Mouse (Mus musculus): ENCODE results near the gene Gm45140. TPM values are rescaled to one million over a fixed set of nuclear protein-coding genes. Genes with fewer than 3 reads are reported as not detected.

Gm45140 gene
- polyA plus RNA-seq, 1 experiment from 2014 or later: 2.2 TPM

DNA sequence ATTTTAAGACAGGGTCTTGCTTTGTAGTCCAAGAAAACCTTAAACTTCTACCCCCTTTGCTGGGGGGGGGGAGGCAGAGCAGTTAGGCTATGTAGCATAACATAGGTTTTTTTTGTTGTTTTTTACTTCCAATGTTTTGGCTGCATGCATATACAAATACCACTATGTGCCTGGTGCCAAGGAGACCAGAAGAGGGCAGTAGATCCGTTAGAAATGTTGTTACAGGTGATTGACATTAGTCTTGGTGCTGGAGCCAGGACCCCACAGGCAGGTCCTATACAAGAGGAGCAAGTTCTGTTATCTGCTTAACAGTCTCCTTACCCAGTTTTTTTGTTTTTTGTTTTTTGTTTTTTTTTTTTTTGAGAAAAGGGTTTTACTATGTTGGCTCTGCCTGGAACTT, 6.7 kb upstream of the Gm45140 start:
- Histone ChIP-seq H3K9me3 (replicated peaks) (no peaks in the 10 kb centered on the region), H3K4me2 (no peak overlapping the region), H3K27me3 (no peaks in the 10 kb centered on the region), H3K4me1 (replicated peaks) (peaks cover 13% of the 10 kb centered on the region), H3K4me3 (no peak overlapping the region), H3K36me3 (peaks cover 40% of the 10 kb centered on the region), H3K9ac (no peak overlapping the region), H3K27ac (no peak overlapping the region)
- 15% methylated on average over 1 of the region's 1 CpGs for WGBS
- ATAC-seq (replicated peaks; ENCODE audit: insufficient number of reproducible peaks, insufficient read depth, low FRiP score, low read depth): no peak

DNA sequence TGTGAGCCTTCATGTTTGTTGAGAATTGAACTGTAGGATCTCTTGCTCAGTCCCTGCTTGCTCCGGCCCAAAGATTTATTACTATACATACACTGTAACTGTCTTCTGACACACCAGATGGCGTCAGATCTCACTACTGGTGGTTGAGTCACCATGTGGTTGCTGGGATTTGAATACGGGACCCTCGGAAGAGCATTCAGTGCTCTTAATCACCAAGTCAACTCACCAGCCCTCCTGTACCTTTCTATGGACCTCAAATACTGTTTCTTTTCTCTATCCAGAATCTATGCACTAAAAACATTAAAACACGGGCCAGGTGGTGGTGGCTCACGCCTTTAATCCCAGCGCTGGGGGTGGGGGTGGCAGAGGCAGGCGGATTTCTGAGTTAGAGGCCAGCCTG, 6.0 kb upstream of the Gm45140 start:
- peaks cover 9% of the 10 kb centered on the region; the same call in 1 of the 2 replicates for H3K4me1 ChIP-seq (replicated peaks)
- H3K27ac ChIP-seq: no peak overlapping the region
- 84% methylated on average over 8 of the region's 8 CpGs for WGBS
- no peaks in the 10 kb centered on the region for H3K27me3 ChIP-seq
- H3K36me3 ChIP-seq: peaks cover 40% of the 10 kb centered on the region
- no peak overlapping the region for H3K4me3 ChIP-seq
- H3K9me3 ChIP-seq (replicated peaks): no peaks in the 10 kb centered on the region
- no peak overlapping the region for H3K4me2 ChIP-seq
- no peak overlapping the region for H3K9ac ChIP-seq
- ATAC-seq (replicated peaks; ENCODE audit: insufficient number of reproducible peaks, insufficient read depth, low FRiP score, low read depth): no peak

DNA sequence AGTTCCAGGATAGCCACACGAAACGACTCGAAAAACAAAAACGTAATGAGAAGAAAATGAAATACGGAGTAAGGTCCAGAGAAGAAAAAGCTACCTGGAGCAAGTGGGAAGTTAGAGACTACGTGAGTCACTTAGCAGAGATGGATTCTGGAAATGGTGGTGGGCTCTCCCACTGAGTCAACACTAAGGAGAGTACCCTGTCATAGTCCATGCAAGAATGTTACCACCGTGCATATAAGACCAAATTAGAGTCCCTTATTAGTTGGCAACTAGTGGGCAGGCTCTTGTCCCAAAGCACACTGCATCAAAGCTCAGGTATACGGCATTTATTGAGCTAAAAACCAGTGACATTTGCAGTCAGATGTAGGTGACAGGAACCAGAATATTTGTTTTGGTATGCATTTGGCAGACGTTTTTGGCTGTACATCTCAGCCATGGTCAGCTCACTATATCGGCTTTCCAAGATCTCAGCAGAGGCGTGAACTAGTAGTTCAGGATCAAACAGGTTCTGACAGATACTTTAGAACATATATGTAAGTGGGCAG, 4.3 kb upstream of the Gm45140 start:
- 56% methylated on average over 11 of the region's 11 CpGs for WGBS
- H3K36me3 ChIP-seq: peaks cover 34% of the 10 kb centered on the region
- no peaks in the 10 kb centered on the region for H3K9me3 ChIP-seq (replicated peaks)
- no peak for ATAC-seq (replicated peaks; ENCODE audit: insufficient number of reproducible peaks, insufficient read depth, low FRiP score, low read depth)
- H3K27ac ChIP-seq: peak overlapping the region; percentile 97; the same call in 1 of the 2 replicates
- H3K27me3 ChIP-seq: no peaks in the 10 kb centered on the region
- peak overlapping the region; percentile 85 for H3K4me2 ChIP-seq
- H3K4me3 ChIP-seq: no peak overlapping the region
- H3K9ac ChIP-seq: no peak overlapping the region
- peaks cover 8% of the 10 kb centered on the region; the same call in 1 of the 2 replicates for H3K4me1 ChIP-seq (replicated peaks)

DNA sequence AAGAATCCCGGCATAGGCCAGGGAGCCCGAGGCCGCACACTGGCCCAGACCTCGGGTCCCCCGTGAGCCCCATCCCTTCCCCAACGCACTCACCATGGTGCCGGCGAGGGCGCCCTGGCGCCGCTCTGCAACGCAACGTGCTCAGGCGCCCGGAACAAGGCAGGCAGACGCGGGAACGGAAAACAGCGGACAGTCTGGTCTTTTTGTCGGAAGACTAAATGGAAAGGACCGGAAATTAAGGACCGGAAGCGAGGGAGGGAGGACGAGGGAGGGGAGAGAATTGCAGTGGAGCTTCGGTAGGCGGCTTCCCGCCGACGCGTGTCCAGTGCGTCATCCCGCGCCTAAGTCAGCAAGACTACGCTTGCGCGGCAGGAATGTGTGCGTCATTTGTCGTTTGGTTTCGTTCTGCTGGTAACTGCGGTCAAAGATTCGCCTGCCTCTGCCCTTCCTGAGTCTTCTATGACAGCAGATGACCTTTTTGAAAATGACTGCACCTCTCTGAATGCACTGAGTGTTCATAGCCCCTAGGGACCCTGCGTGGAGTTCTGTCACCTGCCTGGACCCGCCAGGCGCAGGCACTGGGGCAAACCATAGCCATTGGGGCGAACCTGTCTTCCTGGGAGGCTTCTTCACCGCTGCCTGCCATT, 3.1 kb upstream of the Gm45140 start, which contains the start of gene Isy1:
TSS of gene Isy1 (minus strand) at position 248 of the 647 bp plus-strand sequence.
- Histone ChIP-seq H3K27ac (peak within 1 kb of the TSS; percentile 97), H3K4me2 (peak within 1 kb of the TSS; percentile 85), H3K4me3 (peak within 1 kb of the TSS; percentile 79), H3K36me3 (peaks cover 28% of the 10 kb centered on the region), H3K4me1 (replicated peaks) (peaks cover 8% of the 10 kb centered on the region; the same call in 1 of the 2 replicates), H3K9ac (peak within 1 kb of the TSS; percentile 87), H3K27me3 (no peaks in the 10 kb centered on the region), H3K9me3 (replicated peaks) (no peaks in the 10 kb centered on the region)
- under 1% methylated on average over 46 of the region's 46 CpGs for WGBS
- peak; percentile 98 for ATAC-seq (replicated peaks; ENCODE audit: insufficient number of reproducible peaks, insufficient read depth, low FRiP score, low read depth)

DNA sequence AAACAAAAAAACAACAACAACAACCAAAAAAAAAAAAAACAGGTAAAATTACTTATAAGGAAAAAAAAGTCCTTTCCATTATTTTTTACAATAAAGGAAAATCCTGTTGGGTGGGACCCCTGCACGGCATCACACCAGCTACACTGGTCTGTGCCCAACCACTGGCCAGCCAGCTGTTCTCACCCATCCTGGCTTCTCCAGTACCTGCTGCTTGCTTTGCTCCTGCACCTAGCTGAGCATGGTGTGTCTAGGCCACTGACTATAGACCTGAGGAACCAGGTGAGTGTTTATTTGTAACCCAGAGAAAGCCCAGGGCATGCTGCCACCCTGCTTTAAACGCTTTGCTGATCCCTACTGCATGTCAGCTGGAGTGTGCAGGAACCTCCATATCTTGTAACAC, 15.2 kb downstream of the Gm45140 start:
- 91% methylated on average over 2 of the region's 2 CpGs for WGBS
- ATAC-seq (replicated peaks; ENCODE audit: insufficient number of reproducible peaks, insufficient read depth, low FRiP score, low read depth): no peak
- Histone ChIP-seq H3K4me1 (replicated peaks) (no peaks in the 10 kb centered on the region), H3K27ac (no peak overlapping the region), H3K27me3 (no peaks in the 10 kb centered on the region), H3K36me3 (peaks cover 86% of the 10 kb centered on the region), H3K4me3 (no peak overlapping the region), H3K9ac (no peak overlapping the region), H3K9me3 (replicated peaks) (no peaks in the 10 kb centered on the region), H3K4me2 (no peak overlapping the region)

DNA sequence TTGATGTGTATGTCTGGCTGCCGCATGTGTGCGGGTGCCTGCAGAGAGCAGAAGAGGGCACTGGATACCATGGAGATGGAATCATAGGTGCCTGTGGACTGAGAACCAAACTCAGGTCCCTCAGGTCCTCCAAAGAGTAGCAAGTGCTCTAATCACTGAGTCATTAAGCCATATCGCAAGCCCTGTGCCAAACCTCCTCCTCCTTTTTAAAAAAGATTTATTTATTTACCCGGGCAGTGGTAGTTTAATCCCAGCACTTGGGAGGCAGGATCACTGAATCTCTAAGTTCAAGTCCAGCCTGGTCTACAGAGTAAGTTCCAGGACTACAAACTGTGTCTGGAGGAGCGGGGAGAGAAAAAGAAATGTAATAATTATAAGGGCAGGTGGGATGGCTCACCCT, 21.1 kb downstream of the Gm45140 start:
- no peak for ATAC-seq (replicated peaks; ENCODE audit: insufficient number of reproducible peaks, insufficient read depth, low FRiP score, low read depth)
- no peak overlapping the region for H3K4me2 ChIP-seq
- H3K4me1 ChIP-seq (replicated peaks): peaks cover 16% of the 10 kb centered on the region
- no peak overlapping the region for H3K9ac ChIP-seq
- H3K9me3 ChIP-seq (replicated peaks): no peaks in the 10 kb centered on the region
- H3K4me3 ChIP-seq: no peak overlapping the region
- 91% methylated on average over 5 of the region's 5 CpGs for WGBS
- no peak overlapping the region for H3K27ac ChIP-seq
- no peaks in the 10 kb centered on the region for H3K27me3 ChIP-seq
- H3K36me3 ChIP-seq: peaks cover 31% of the 10 kb centered on the region

DNA sequence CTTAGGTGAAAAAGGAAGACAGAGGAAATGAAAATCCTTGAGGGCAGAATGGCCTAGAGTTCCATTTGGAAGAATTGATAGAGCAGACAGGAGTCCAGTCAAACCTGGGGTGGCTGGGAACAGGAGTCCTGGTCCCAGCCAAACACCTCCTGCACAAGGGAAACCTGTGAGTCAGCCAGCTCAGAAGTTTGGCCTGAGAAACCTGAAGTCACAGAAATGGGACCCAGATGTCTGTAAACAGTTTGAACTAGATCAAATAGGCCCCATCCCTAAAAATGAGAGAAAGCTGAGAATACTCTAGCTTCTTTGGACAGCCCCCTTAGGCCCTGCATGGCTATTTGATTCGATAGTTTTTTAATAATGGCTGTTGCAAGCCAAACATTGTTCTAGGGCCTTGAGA, 22.9 kb downstream of the Gm45140 start:
- H3K4me2 ChIP-seq: peak overlapping the region; percentile 80
- ATAC-seq (replicated peaks; ENCODE audit: insufficient number of reproducible peaks, insufficient read depth, low FRiP score, low read depth): no peak
- peaks cover 13% of the 10 kb centered on the region for H3K36me3 ChIP-seq
- peaks cover 19% of the 10 kb centered on the region for H3K4me1 ChIP-seq (replicated peaks)
- 89% methylated on average over 1 of the region's 1 CpGs for WGBS
- H3K27ac ChIP-seq: peak overlapping the region; percentile 76
- H3K9ac ChIP-seq: peak overlapping the region; percentile 75; the same call in 1 of the 2 replicates
- no peaks in the 10 kb centered on the region for H3K9me3 ChIP-seq (replicated peaks)
- peak overlapping the region; percentile 77 for H3K4me3 ChIP-seq
- H3K27me3 ChIP-seq: no peaks in the 10 kb centered on the region

DNA sequence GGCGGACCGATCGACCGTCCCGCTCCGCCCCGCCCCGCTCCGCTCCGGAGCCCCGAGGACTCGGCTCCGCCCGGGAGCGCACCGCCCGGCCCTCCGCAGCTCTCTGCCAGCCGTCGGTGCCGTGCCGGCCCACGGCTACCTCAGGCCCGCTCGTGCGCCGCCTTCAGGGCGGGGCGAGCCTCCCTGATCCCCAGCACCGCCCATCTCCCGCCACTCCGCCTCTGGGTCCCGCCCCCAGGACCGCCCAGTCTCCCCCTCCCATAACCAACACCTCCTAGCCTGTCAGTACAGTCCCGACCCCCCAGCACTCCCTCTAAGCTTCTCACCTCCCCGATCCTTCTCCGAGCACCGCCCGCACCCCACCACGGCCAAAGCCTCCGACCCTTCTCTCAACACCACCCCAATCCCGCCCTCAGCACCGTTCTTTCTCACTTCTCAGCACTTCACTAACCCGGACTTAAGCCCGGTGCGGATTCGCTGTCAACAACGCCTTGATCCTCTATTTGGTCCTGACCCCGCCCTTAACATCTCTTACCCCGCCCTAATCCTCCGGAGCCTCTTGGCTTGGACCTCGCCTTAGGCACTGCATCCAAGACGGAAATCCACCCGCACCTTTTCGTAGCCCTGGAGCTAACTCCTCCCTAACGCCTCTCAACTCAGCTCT, 23.8 kb downstream of the Gm45140 start, which contains the start of gene Rab43:
TSS of gene Rab43 (minus strand) at position 490 of the 664 bp plus-strand sequence.
- peaks cover 5% of the 10 kb centered on the region for H3K36me3 ChIP-seq

DNA sequence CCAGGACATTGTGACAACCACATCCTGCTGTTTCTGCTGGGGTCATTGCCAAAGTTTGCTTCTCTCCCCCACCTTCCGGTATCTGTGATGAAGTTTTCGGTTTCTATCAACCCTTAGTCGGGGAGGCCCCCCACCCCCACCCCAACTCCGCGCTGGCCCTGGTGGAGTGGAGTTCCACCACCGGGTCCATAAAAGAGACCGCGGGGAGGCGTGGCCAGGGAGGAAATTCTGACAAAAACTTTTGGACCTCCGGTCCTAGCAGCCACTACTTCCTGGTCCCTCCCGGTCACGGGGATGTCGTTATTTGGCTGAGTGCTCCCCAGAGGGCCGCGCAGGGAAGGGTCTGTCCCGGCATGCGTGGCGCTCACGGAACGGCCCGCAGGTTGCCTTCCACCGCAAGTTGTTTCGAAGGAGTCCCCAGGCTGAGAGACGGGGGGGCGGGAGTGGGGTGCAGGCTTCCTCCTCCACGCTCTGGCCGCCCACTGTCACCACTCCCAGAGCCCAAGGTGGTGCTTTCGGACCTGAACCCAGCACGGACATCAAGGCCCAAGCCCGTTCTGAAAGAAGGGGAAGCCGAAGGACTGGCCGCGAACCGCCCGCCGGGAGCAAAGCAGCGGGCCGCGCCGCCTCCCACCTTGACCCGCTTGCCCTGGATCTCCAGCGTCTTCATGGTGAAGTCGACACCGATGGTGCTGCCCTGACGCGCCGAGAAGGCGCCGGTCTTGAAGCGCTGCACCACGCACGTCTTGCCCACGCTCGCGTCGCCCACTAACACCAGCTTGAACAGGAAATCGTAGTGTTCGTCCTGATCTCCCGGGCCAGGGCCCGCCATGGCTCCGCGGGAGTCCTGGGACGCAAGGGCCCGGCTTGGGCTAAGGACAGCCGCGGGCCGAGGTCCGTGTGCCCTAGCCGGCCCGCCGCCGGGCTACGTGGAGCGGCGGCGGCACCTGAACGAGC, 24.6 kb downstream of the Gm45140 start:
- Histone ChIP-seq H3K4me2 (peak overlapping the region; percentile 80), H3K36me3 (no peaks in the 10 kb centered on the region), H3K9me3 (replicated peaks) (no peaks in the 10 kb centered on the region), H3K9ac (peak overlapping the region; percentile 75), H3K4me3 (peak overlapping the region; percentile 77), H3K27ac (peak overlapping the region; percentile 76), H3K4me1 (replicated peaks) (peaks cover 24% of the 10 kb centered on the region), H3K27me3 (no peaks in the 10 kb centered on the region)
- peak; percentile 19 for ATAC-seq (replicated peaks; ENCODE audit: insufficient number of reproducible peaks, insufficient read depth, low FRiP score, low read depth)
- WGBS: under 1% methylated on average over 77 of the region's 77 CpGs

More for the DNA sequence above, 23.8 kb downstream of the Gm45140 start, which contains the start of gene Rab43:
- Histone ChIP-seq H3K27ac (peak within 1 kb of the TSS; percentile 76), H3K4me1 (replicated peaks) (peaks cover 22% of the 10 kb centered on the region), H3K9me3 (replicated peaks) (no peaks in the 10 kb centered on the region), H3K4me2 (peak within 1 kb of the TSS; percentile 80), H3K27me3 (no peaks in the 10 kb centered on the region), H3K4me3 (peak within 1 kb of the TSS; percentile 77), H3K9ac (peak within 1 kb of the TSS; percentile 75)
- ATAC-seq (replicated peaks; ENCODE audit: insufficient number of reproducible peaks, insufficient read depth, low FRiP score, low read depth): peak; percentile 97
- under 1% methylated on average over 53 of the region's 56 CpGs for WGBS

DNA sequence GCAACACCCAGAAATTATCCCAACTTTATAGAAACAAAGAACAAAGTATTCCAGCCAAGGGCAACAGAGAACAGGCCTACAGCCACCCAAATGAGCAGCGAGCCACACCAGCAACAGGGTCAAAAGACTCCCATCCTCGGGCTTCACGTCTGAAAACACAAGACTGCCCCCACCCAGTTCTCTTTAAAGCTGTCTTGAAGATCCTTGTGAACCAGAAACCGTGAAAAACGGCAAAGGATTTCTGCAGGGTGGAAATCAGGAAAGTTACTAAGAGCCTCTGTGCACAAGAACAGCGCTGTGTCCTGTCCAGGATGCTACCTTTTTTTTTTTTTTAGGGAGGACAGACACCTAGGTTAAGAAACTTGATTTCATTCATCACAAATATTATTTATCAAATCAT, 25.3 kb downstream of the Gm45140 start:
- ATAC-seq (replicated peaks; ENCODE audit: insufficient number of reproducible peaks, insufficient read depth, low FRiP score, low read depth): no peak
- H3K4me2 ChIP-seq: peak overlapping the region; percentile 80
- peak overlapping the region; percentile 77 for H3K4me3 ChIP-seq
- H3K4me1 ChIP-seq (replicated peaks): peaks cover 30% of the 10 kb centered on the region
- 35% methylated on average over 6 of the region's 6 CpGs for WGBS
- H3K9me3 ChIP-seq (replicated peaks): no peaks in the 10 kb centered on the region
- H3K27me3 ChIP-seq: no peaks in the 10 kb centered on the region
- H3K9ac ChIP-seq: peak overlapping the region; percentile 75; the same call in 1 of the 2 replicates
- peak overlapping the region; percentile 76 for H3K27ac ChIP-seq
- H3K36me3 ChIP-seq: no peaks in the 10 kb centered on the region
